ENCODE assay signal across 20 mouse cellular contexts in the genomic region with DNA sequence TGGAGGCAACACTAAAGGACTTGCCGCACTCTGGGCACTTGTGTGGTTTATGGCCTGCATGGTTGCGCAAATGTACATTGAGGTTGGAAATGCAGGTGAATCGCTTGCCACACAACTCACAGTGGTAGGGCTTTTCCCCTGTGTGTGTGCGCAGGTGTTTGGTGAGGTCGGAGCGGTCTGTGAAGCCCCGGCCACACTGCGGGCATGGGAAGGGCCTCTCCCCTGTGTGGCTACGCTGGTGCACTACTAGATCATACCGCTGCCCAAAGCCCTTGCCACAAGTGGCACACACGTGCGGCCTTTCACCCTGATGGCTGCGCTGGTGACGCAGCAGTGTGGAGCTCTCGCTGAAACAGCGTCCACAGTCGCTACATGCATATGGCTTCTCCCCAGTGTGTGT. TPM values are rescaled to one million over a fixed set of nuclear protein-coding genes. Genes with fewer than 3 reads are reported as not detected.
DNase-seq lines count a peak whose midpoint lies in the region; ATAC-seq and TF ChIP-seq lines count a peak whose summit lies in the region.
"Had no signal": no experiment of that assay in that cellular context is flagged by ENCODE, and none has a peak within 500 bp of the region (broad histone marks: within the 10 kb centered on the region; RNA-seq: fewer than 3 reads in every experiment).

No protein-coding gene starts in this region.

- TF ChIP-seq POLR2A in heart, adult 2 months (IDR thresholded peaks at IDR 0.05; ENCODE audit: insufficient read depth, low read depth, low read length): peak; percentile 14; the same call in 1 of the 2 replicates

- no peak for TF ChIP-seq CTCF in heart, adult 2 months (IDR thresholded peaks at IDR 0.05)

- DNase-seq in heart, adult 2 months: no peak
- DNase-seq in heart, adult 8-10 months (ENCODE audit: low spot score): no peak
- no peak for DNase-seq in lung, postnatal 14 days
- DNase-seq in ES-CJ7 (ENCODE audit: low read depth, low spot score): peak; percentile 48
- DNase-seq in embryonic facial prominence, embryonic 14.5 days (ENCODE audit: low spot score): no peak
- no peak for DNase-seq in embryo, embryonic 11 days
- DNase-seq in right cerebral cortex, postnatal 10 days (ENCODE audit: low spot score in 2 of 2): no peak
- DNase-seq: adrenal gland, adult 2 months; forebrain, postnatal 0 days; gastrocnemius, postnatal 10 days; kidney, adult 9 months; thymus, postnatal 4 days had no signal

- H3K27me3 ChIP-seq in heart, adult 2 months (ENCODE audit: control insufficient read depth, insufficient read depth, low read length): no peaks in the 10 kb centered on the region
- H3K27me3 ChIP-seq in lung, embryonic 16.5 days (ENCODE audit: control insufficient read depth, insufficient read depth, low read depth, low read length): no peaks in the 10 kb centered on the region
- H3K27me3 ChIP-seq in embryonic facial prominence, embryonic 14.5 days (replicated peaks; ENCODE audit: control insufficient read depth, insufficient read depth, low read length): no peaks in the 10 kb centered on the region
- H3K27me3 ChIP-seq: embryonic facial prominence, embryonic 15.5 days; heart, embryonic 13.5 days; stomach, embryonic 15.5 days had no signal

- no peak overlapping the region for H3K4me3 ChIP-seq in heart, adult 2 months
- H3K4me3 ChIP-seq in lung, embryonic 16.5 days (ENCODE audit: low read length): no peak overlapping the region
- H3K4me3 ChIP-seq in embryonic facial prominence, embryonic 14.5 days (ENCODE audit: low read depth, low read length): no peak overlapping the region
- H3K4me3 ChIP-seq: embryonic facial prominence, embryonic 15.5 days; heart, embryonic 13.5 days; layer of hippocampus, adult 2 months; midbrain, embryonic 10.5 days; stomach, embryonic 15.5 days had no signal

- no peaks in the 10 kb centered on the region for H3K9me3 ChIP-seq in lung, embryonic 16.5 days (ENCODE audit: control insufficient read depth, low read length)
- H3K9me3 ChIP-seq in embryonic facial prominence, embryonic 14.5 days (ENCODE audit: control insufficient read depth, low read length): no peaks in the 10 kb centered on the region
- H3K9me3 ChIP-seq: embryonic facial prominence, embryonic 15.5 days; heart, embryonic 13.5 days; midbrain, embryonic 10.5 days; stomach, embryonic 15.5 days had no signal

- intact Hi-C loops in heart, adult 2 months (cut with DNase I): no loop called here

- WGBS in heart, adult 2 months: 88% methylated on average over 17 of the region's 17 CpGs
- 85% methylated on average over 17 of the region's 17 CpGs for WGBS in lung, embryonic 16.5 days
- 88% methylated on average over 17 of the region's 17 CpGs for WGBS in embryonic facial prominence, embryonic 14.5 days

- H3K36me3 ChIP-seq in heart, adult 2 months (ENCODE audit: control insufficient read depth, insufficient read depth, low read length): peaks cover 12% of the 10 kb centered on the region
- H3K36me3 ChIP-seq in lung, embryonic 16.5 days (ENCODE audit: control insufficient read depth, insufficient read depth, low read length): peaks cover 18% of the 10 kb centered on the region
- H3K36me3 ChIP-seq in embryonic facial prominence, embryonic 14.5 days (ENCODE audit: control insufficient read depth, insufficient read depth, low read length): peaks cover 61% of the 10 kb centered on the region

- no peak overlapping the region for H3K27ac ChIP-seq in heart, adult 2 months
- H3K27ac ChIP-seq in lung, embryonic 16.5 days (ENCODE audit: low read length): no peak overlapping the region
- no peak overlapping the region for H3K27ac ChIP-seq in embryonic facial prominence, embryonic 14.5 days (replicated peaks; ENCODE audit: low read depth, low read length)
- H3K27ac ChIP-seq: embryonic facial prominence, embryonic 15.5 days; heart, embryonic 13.5 days; layer of hippocampus, adult 2 months; midbrain, embryonic 10.5 days; stomach, embryonic 15.5 days had no signal

- no peak for TF ChIP-seq EP300 in heart, adult 2 months (IDR thresholded peaks at IDR 0.05; ENCODE audit: insufficient read depth, low read depth, low read length)

- no peaks in the 10 kb centered on the region for H3K79me2 ChIP-seq in heart, adult 2 months (replicated peaks; ENCODE audit: control insufficient read depth, insufficient read depth, low read length)

- no peaks in the 10 kb centered on the region for H3K4me1 ChIP-seq in heart, adult 2 months (ENCODE audit: control insufficient read depth, insufficient read depth, low read length)
- no peaks in the 10 kb centered on the region for H3K4me1 ChIP-seq in lung, embryonic 16.5 days (replicated peaks; ENCODE audit: control insufficient read depth, insufficient read depth, low read length)
- H3K4me1 ChIP-seq in embryonic facial prominence, embryonic 14.5 days (ENCODE audit: control insufficient read depth, insufficient read depth, low read length): no peaks in the 10 kb centered on the region
- H3K4me1 ChIP-seq: embryonic facial prominence, embryonic 15.5 days; midbrain, embryonic 10.5 days; stomach, embryonic 15.5 days had no signal

- no peak overlapping the region for H3K4me2 ChIP-seq in lung, embryonic 16.5 days (ENCODE audit: low read depth, low read length)
- no peak overlapping the region for H3K4me2 ChIP-seq in embryonic facial prominence, embryonic 14.5 days (ENCODE audit: low read depth, low read length)
- H3K4me2 ChIP-seq: embryonic facial prominence, embryonic 15.5 days; heart, embryonic 13.5 days; stomach, embryonic 15.5 days had no signal

- no peak overlapping the region for H3K9ac ChIP-seq in heart, adult 2 months (ENCODE audit: low read depth, low read length)
- no peak overlapping the region for H3K9ac ChIP-seq in lung, embryonic 16.5 days (ENCODE audit: low read length)
- no peak overlapping the region for H3K9ac ChIP-seq in embryonic facial prominence, embryonic 14.5 days (ENCODE audit: low read depth, low read length)
- H3K9ac ChIP-seq: embryonic facial prominence, embryonic 15.5 days; forebrain, postnatal 0 days; heart, embryonic 13.5 days; stomach, embryonic 15.5 days had no signal

- ATAC-seq in lung, embryonic 16.5 days (ENCODE audit: low read depth): 0 out of 2 replicates have a peak, but pooled peaks have one; percentile 17
- peak; percentile 41 for ATAC-seq in embryonic facial prominence, embryonic 14.5 days (ENCODE audit: low read depth)

RNA-seq across cellular contexts. Expression of a gene that starts 9.5 kb away (rescaled TPM):
- 1 to 10 TPM; 3.1 to 4.4 TPM for total RNA-seq in heart, adult 2 months (2021)
- 9.8 and 11.3 TPM in 2 replicates for polyA plus RNA-seq in heart, adult 2 months (2012; rRNA removed)
- total RNA-seq in heart, adult 8-10 months (2022): 1 to 10 TPM; 3.0 to 5.0 (median 3.5) TPM
- 23.0 and 24.4 TPM in 2 replicates for polyA plus RNA-seq in lung, embryonic 16.5 days (2015; fragmentation: Nextera tagmentation; extraction: Ambion mirVana)
- polyA plus RNA-seq in embryonic facial prominence, embryonic 14.5 days (2014; fragmentation: Nextera tagmentation; extraction: Ambion mirVana): 14.2 and 14.7 TPM in 2 replicates

RNA-seq across cellular contexts. Expression of a gene that starts 13.8 kb away (rescaled TPM):
- 10 to 100 TPM; 41.9 to 48.7 TPM for total RNA-seq in heart, adult 2 months (2021)
- 33.8 and 38.4 TPM in 2 replicates for polyA plus RNA-seq in heart, adult 2 months (2012; rRNA removed)
- total RNA-seq in heart, adult 8-10 months (2022): 10 to 100 TPM; 41.4 to 45.8 (median 45.2) TPM
- 35.4 and 37.6 TPM in 2 replicates for polyA plus RNA-seq in lung, embryonic 16.5 days (2015; fragmentation: Nextera tagmentation; extraction: Ambion mirVana)
- 42.3 TPM in 2 replicates for polyA plus RNA-seq in embryonic facial prominence, embryonic 14.5 days (2014; fragmentation: Nextera tagmentation; extraction: Ambion mirVana)

RNA-seq across cellular contexts. Expression of a gene that starts 14.2 kb away (rescaled TPM):
- 10 to 100 TPM; 28.4 to 33.9 TPM for total RNA-seq in heart, adult 2 months (2021)
- 22.8 and 30.4 TPM in 2 replicates for polyA plus RNA-seq in heart, adult 2 months (2012; rRNA removed)
- total RNA-seq in heart, adult 8-10 months (2022): 10 to 100 TPM; 25.4 to 36.8 (median 30.4) TPM
- polyA plus RNA-seq in lung, embryonic 16.5 days (2015; fragmentation: Nextera tagmentation; extraction: Ambion mirVana): 35.1 and 36.9 TPM in 2 replicates
- polyA plus RNA-seq in embryonic facial prominence, embryonic 14.5 days (2014; fragmentation: Nextera tagmentation; extraction: Ambion mirVana): 23.2 and 27.3 TPM in 2 replicates

RNA-seq across cellular contexts. Expression of a gene that starts 41.7 kb away (rescaled TPM):
- not detected for total RNA-seq in heart, adult 2 months (2021)
- polyA plus RNA-seq in heart, adult 2 months (2012; rRNA removed): not detected in 2 replicates
- total RNA-seq in heart, adult 8-10 months (2022): not detected
- polyA plus RNA-seq in lung, embryonic 16.5 days (2015; fragmentation: Nextera tagmentation; extraction: Ambion mirVana): 0.10 TPM in 1 of 2 replicates, not detected in the other
- 0.22 and 0.45 TPM in 2 replicates for polyA plus RNA-seq in embryonic facial prominence, embryonic 14.5 days (2014; fragmentation: Nextera tagmentation; extraction: Ambion mirVana)
- total RNA-seq: adrenal gland, adult 2 months; forebrain, postnatal 0 days; gastrocnemius, postnatal 10 days; layer of hippocampus, adult 2 months had no signal
- polyA plus RNA-seq: forebrain, postnatal 0 days; heart, embryonic 13.5 days; hindbrain, embryonic 11.5 days; midbrain, embryonic 10.5 days; neural tube, embryonic 14.5 days had no signal
